Mouse (Mus musculus): ENCODE results near the gene Jmjd7. TPM values are rescaled to one million over a fixed set of nuclear protein-coding genes. Genes with fewer than 3 reads are reported as not detected.

Jmjd7 gene
- 10 to 100 TPM in 1 of 2 experiments, 1 to 10 TPM in 1; 9.3 to 11.9 TPM for total RNA-seq (2021)
- long read RNA-seq, experiment 1, transcript Jmjd7-201 (8 exons, 1,373 nt) = major isoform, 15 of 18 reads
- long read RNA-seq, experiment 1, partial matches to known transcripts = 0 of 18 reads
- long read RNA-seq, experiment 1, other reads (novel, unspliced or antisense) = 3 of 18 reads
- long read RNA-seq, experiment 2, transcript Jmjd7-201 (8 exons, 1,373 nt) = major isoform, 10 of 11 reads
- long read RNA-seq, experiment 2, partial matches to known transcripts = 0 of 11 reads
- long read RNA-seq, experiment 2, other reads (novel, unspliced or antisense) = 1 of 11 reads

GRCm38 (mm10) chr2:120026984-120027949, at the start of gene Jmjd7, which contains the start of gene Gm28042:
Gene Jmjd7, plus strand, starts transcription at chr2:120027483.
Gene Gm28042, plus strand, starts transcription at chr2:120027493.
- DNase-seq = peak; percentile 97

GRCm38 (mm10) chr2:119980343-119980986, 46.8 kb upstream of the Jmjd7 start:
- no peak for DNase-seq

- no peak for DNase-seq
Observed at GRCm38 (mm10) chr2:119981631-119982030, 45.7 kb upstream of the Jmjd7 start.

- no peak for DNase-seq
Observed at GRCm38 (mm10) chr2:119985871-119986270, 41.4 kb upstream of the Jmjd7 start.

GRCm38 (mm10) chr2:119986369-119986768, 40.9 kb upstream of the Jmjd7 start:
- no peak for DNase-seq

GRCm38 (mm10) chr2:119987441-119987840, 39.8 kb upstream of the Jmjd7 start:
- DNase-seq = no peak

GRCm38 (mm10) chr2:119988952-119989351, 38.3 kb upstream of the Jmjd7 start:
- DNase-seq = no peak

GRCm38 (mm10) chr2:119990881-119991280, 36.4 kb upstream of the Jmjd7 start:
- DNase-seq = no peak

- DNase-seq = no peak
Observed at GRCm38 (mm10) chr2:119992349-119992748, 34.9 kb upstream of the Jmjd7 start.

GRCm38 (mm10) chr2:119993515-119993914, 33.8 kb upstream of the Jmjd7 start:
- DNase-seq = no peak

- DNase-seq = no peak
Observed at GRCm38 (mm10) chr2:119994839-119995238, 32.4 kb upstream of the Jmjd7 start.

- DNase-seq = peak; percentile 38
Observed at GRCm38 (mm10) chr2:119995391-119996281, 31.6 kb upstream of the Jmjd7 start.

GRCm38 (mm10) chr2:119997354-119997753, 29.9 kb upstream of the Jmjd7 start:
- no peak for DNase-seq

GRCm38 (mm10) chr2:119999731-120000130, 27.6 kb upstream of the Jmjd7 start:
- no peak for DNase-seq

- DNase-seq = no peak
Observed at GRCm38 (mm10) chr2:120000882-120001584, 26.2 kb upstream of the Jmjd7 start.

- DNase-seq = no peak
Observed at GRCm38 (mm10) chr2:120001956-120002355, 25.3 kb upstream of the Jmjd7 start.

- no peak for DNase-seq
Observed at GRCm38 (mm10) chr2:120003970-120004369, 23.3 kb upstream of the Jmjd7 start.

GRCm38 (mm10) chr2:120006696-120007095, 20.6 kb upstream of the Jmjd7 start:
- DNase-seq = no peak

GRCm38 (mm10) chr2:120007680-120008210, 19.5 kb upstream of the Jmjd7 start:
- DNase-seq = peak; percentile 40

- DNase-seq = no peak
Observed at GRCm38 (mm10) chr2:120008672-120009071, 18.6 kb upstream of the Jmjd7 start.

Data from adrenal gland, postnatal 10 days (tissue).